In genomic region chr12:72666015-72666414, GRCm38 (mm10) we compare ENCODE assay signal across 19 mouse cellular contexts. TPM values are rescaled to one million over a fixed set of nuclear protein-coding genes. Genes with fewer than 3 reads are reported as not detected.
"Had no signal": no experiment of that assay in that cellular context is flagged by ENCODE, and none has a peak within 500 bp of the region (broad histone marks: within the 10 kb centered on the region; RNA-seq: fewer than 3 reads in every experiment).

No protein-coding gene starts in this region.

- H3K36me3 ChIP-seq: limb, embryonic 10.5 days; liver, embryonic 12.5 days; midbrain, embryonic 12.5 days; stomach, embryonic 15.5 days had no signal

- H3K4me3 ChIP-seq: midbrain, embryonic 12.5 days had no signal

- DNase-seq: kidney, postnatal 25 days; lung, embryonic 14.5 days; lung, postnatal 14 days; right cerebral cortex, postnatal 14 days; thymus, postnatal 14 days had no signal

- H3K27me3 ChIP-seq: liver, embryonic 12.5 days; stomach, embryonic 15.5 days had no signal

- H3K27ac ChIP-seq: limb, embryonic 10.5 days; liver, embryonic 12.5 days; midbrain, embryonic 12.5 days; stomach, embryonic 15.5 days had no signal

- H3K9ac ChIP-seq: lung, embryonic 14.5 days; midbrain, embryonic 12.5 days; stomach, embryonic 15.5 days had no signal

- H3K9me3 ChIP-seq: limb, embryonic 10.5 days; liver, embryonic 12.5 days; midbrain, embryonic 12.5 days; stomach, embryonic 15.5 days had no signal

- ATAC-seq: liver, embryonic 12.5 days; midbrain, embryonic 16.5 days had no signal

RNA-seq across cellular contexts. Expression of gene Gm4756, which starts 16.6 kb away (rescaled TPM):
- total RNA-seq: layer of hippocampus, postnatal 25 days; left cerebral cortex, adult 2 months; left cerebral cortex, postnatal 14 days; megakaryocyte-erythroid progenitor cell, adult 5-6 weeks had no signal
- polyA plus RNA-seq: kidney, embryonic 16.5 days; limb, embryonic 10.5 days; limb, embryonic 14.5 days; liver, embryonic 12.5 days; liver, embryonic 16.5 days; lung, embryonic 14.5 days; midbrain, embryonic 12.5 days; midbrain, embryonic 16.5 days; neural tube, embryonic 14.5 days; spleen, adult 2 months; stomach, embryonic 15.5 days had no signal
